Mouse (Mus musculus) left cerebral cortex, adult 18-20 months (tissue): ENCODE results near the gene Elf2. TPM values are rescaled to one million over a fixed set of nuclear protein-coding genes. Genes with fewer than 3 reads are reported as not detected.

ENCODE experiments used
- DNase-seq, 2 experiments: peaks; one replicate each; pipeline ENCODE4 v3.0.0; 2021 to 2022; ENCODE audit warnings: low spot score in 2 of 2, mixed read lengths in 1 of 2
- long read RNA-seq, 2 experiments: library from polyadenylated mRNA; stranded (forward); transcript quantifications; one replicate each; pipeline ENCODE4 v2.0.0; 2021
- total RNA-seq, 2 experiments: library from RNA; stranded (reverse); gene quantifications; 2 replicates each; pipeline ENCODE4 v1.2.3; 2021

The Elf2 gene
- total RNA-seq = 10 to 100 TPM; 58.3 to 60.2 TPM
- long read RNA-seq, experiment 1, partial matches to known transcripts = 1 of 7 reads
- long read RNA-seq, experiment 1, other reads (novel, unspliced or antisense) = 0 of 7 reads
- long read RNA-seq, experiment 2, full-length matches to known transcripts = 6 of 9 reads
- long read RNA-seq, experiment 2, partial matches to known transcripts = 2 of 9 reads
- long read RNA-seq, experiment 2, other reads (novel, unspliced or antisense) = 1 of 9 reads

GRCm38 (mm10) chr3:51340552-51341267 lies at the start of gene Elf2:
Elf2 (minus strand) TSS chr3:51340663.
- peak; percentile 73 to 87 for DNase-seq

GRCm38 (mm10) chr3:51388904-51389303 lies 48.4 kb upstream of the Elf2 start:
- no peak for DNase-seq

GRCm38 (mm10) chr3:51387868-51388381 lies 47.5 kb upstream of the Elf2 start:
- no peak for DNase-seq

- DNase-seq = no peak
These were observed 46.6 kb upstream of the Elf2 start for GRCm38 (mm10) chr3:51387134-51387451.

- DNase-seq = no peak
These were observed 46.1 kb upstream of the Elf2 start for GRCm38 (mm10) chr3:51386441-51387133.

GRCm38 (mm10) chr3:51383409-51383808 lies 42.9 kb upstream of the Elf2 start:
- no peak for DNase-seq

- DNase-seq = no peak
These were observed 40.2 kb upstream of the Elf2 start for GRCm38 (mm10) chr3:51380660-51381014.

- DNase-seq = no peak
These were observed 39.6 kb upstream of the Elf2 start for GRCm38 (mm10) chr3:51379786-51380659.

- DNase-seq = no peak
These were observed 38.1 kb upstream of the Elf2 start for GRCm38 (mm10) chr3:51378665-51378946.

GRCm38 (mm10) chr3:51377878-51378664 lies 37.6 kb upstream of the Elf2 start:
- no peak for DNase-seq

- no peak for DNase-seq
These were observed 35.1 kb upstream of the Elf2 start for GRCm38 (mm10) chr3:51375307-51376265.

GRCm38 (mm10) chr3:51373544-51373943 lies 33.1 kb upstream of the Elf2 start:
- no peak for DNase-seq

GRCm38 (mm10) chr3:51372883-51373282 lies 32.4 kb upstream of the Elf2 start:
- no peak for DNase-seq

- no peak for DNase-seq
These were observed 31.4 kb upstream of the Elf2 start for GRCm38 (mm10) chr3:51371826-51372225.

- no peak for DNase-seq
These were observed 27.5 kb upstream of the Elf2 start for GRCm38 (mm10) chr3:51368011-51368410.

- no peak for DNase-seq
These were observed 26.5 kb upstream of the Elf2 start for GRCm38 (mm10) chr3:51366926-51367325.

GRCm38 (mm10) chr3:51365517-51365882 lies 25.0 kb upstream of the Elf2 start:
- no peak for DNase-seq

GRCm38 (mm10) chr3:51364703-51365516 lies 24.4 kb upstream of the Elf2 start:
- peak; percentile 74 to 88 for DNase-seq

- no peak for DNase-seq
These were observed 20.6 kb upstream of the Elf2 start for GRCm38 (mm10) chr3:51361066-51361465.
